In the genomic region with DNA sequence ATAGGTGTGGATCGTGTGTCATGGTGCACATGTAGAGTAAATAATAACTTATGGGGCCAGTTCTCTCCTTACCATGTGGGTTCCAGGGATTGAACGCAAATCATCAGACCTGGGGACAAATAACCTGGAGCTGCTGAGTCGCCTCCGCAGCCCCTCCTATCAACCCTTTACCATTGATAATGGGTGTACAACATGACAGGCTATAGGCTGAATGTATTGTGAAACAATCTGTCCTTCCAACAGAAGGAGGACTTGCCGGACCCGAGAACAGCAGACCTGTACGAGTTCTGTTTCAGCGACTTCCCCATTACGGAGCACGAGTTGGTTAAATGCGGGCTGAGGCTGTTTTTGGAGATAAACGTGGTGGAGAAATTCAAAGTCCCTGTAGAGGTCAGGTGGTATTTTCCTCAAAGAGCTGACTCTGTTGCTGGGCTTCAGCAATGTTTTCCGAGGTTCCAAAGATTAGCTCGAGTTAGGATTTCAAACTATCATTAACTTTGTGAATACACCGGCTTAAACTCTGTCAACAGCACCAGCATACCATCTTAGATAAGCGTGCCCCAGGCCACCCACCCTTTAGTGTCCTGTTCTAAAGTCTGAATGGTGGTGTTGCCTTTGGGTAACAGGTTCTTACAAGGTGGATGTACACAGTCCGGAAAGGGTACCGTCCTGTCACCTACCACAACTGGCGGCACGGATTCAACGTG, we compare ENCODE assay signal across 21 mouse cellular contexts. TPM values are rescaled to one million over a fixed set of nuclear protein-coding genes. Genes with fewer than 3 reads are reported as not detected.
"Had no signal": no experiment of that assay in that cellular context is flagged by ENCODE, and none has a peak within 500 bp of the region (broad histone marks: within the 10 kb centered on the region; RNA-seq: fewer than 3 reads in every experiment).

No protein-coding gene starts in this region.

- H3K9me3 ChIP-seq: limb, embryonic 13.5 days; midbrain, embryonic 10.5 days; neural tube, embryonic 12.5 days; stomach, embryonic 15.5 days had no signal

- H3K9ac ChIP-seq: limb, embryonic 13.5 days; neural tube, embryonic 12.5 days; stomach, embryonic 15.5 days had no signal

- H3K4me2 ChIP-seq: limb, embryonic 13.5 days; neural tube, embryonic 12.5 days; stomach, embryonic 15.5 days had no signal

- H3K27me3 ChIP-seq: limb, embryonic 13.5 days; neural tube, embryonic 12.5 days; stomach, embryonic 15.5 days had no signal

- DNase-seq: kidney, adult 11 months; kidney, adult 9 months; kidney, postnatal 4 days; left cerebral cortex, postnatal 4 days; lung, adult 2 months; lung, postnatal 4 days; midbrain, embryonic 14.5 days; right cerebral cortex, postnatal 4 days; spleen, adult 18-20 months; thymus, postnatal 4 days had no signal

- H3K4me3 ChIP-seq: layer of hippocampus, adult 2 months; limb, embryonic 13.5 days; midbrain, embryonic 10.5 days; neural tube, embryonic 12.5 days; stomach, embryonic 15.5 days had no signal

- H3K36me3 ChIP-seq: limb, embryonic 13.5 days; midbrain, embryonic 10.5 days; neural tube, embryonic 12.5 days; stomach, embryonic 15.5 days had no signal

- H3K4me1 ChIP-seq: limb, embryonic 13.5 days; midbrain, embryonic 10.5 days; neural tube, embryonic 12.5 days; stomach, embryonic 15.5 days had no signal

- H3K27ac ChIP-seq: hindbrain, postnatal 0 days; kidney, postnatal 0 days; layer of hippocampus, adult 2 months; limb, embryonic 13.5 days; midbrain, embryonic 10.5 days; neural tube, embryonic 12.5 days; stomach, embryonic 15.5 days had no signal

- ATAC-seq: hindbrain, postnatal 0 days; lung, postnatal 0 days had no signal

RNA-seq across cellular contexts. Expression of gene Pde6c, which starts 29.2 kb away (rescaled TPM):
- total RNA-seq: hindbrain, postnatal 0 days; megakaryocyte, adult 5-6 weeks; monocyte, adult 5-6 weeks; neutrophil, adult 5-6 weeks had no signal
- polyA plus RNA-seq: limb, embryonic 13.5 days; lung, adult 2 months; lung, postnatal 0 days; midbrain, embryonic 10.5 days; neural tube, embryonic 12.5 days had no signal

RNA-seq across cellular contexts. Expression of gene Rbp4, which starts 36.7 kb away (rescaled TPM):
- total RNA-seq: megakaryocyte, adult 5-6 weeks; monocyte, adult 5-6 weeks; neutrophil, adult 5-6 weeks had no signal
